Mouse (Mus musculus) urinary bladder, postnatal 25 days (tissue): ENCODE results near the gene Creb3l4.

ENCODE experiments used
- DNase-seq: peaks from one replicate; pipeline ENCODE4 v3.0.0; 2022; ENCODE audit warnings: low spot score

Creb3l4 gene

GRCm38 (mm10) chr3:90231507-90232333, 11.6 kb downstream of the Creb3l4 start, which contains the start of gene Jtb:
Jtb (plus strand) TSS chr3:90231597.
- DNase-seq, result peak; percentile 83

- no peak for DNase-seq
These were observed 12.2 kb downstream of the Creb3l4 start for GRCm38 (mm10) chr3:90231075-90231474.

- no peak for DNase-seq
These were observed 19.0 kb downstream of the Creb3l4 start for GRCm38 (mm10) chr3:90224331-90224730.

- DNase-seq, result no peak
These were observed 20.4 kb downstream of the Creb3l4 start for GRCm38 (mm10) chr3:90222941-90223340.

GRCm38 (mm10) chr3:90222455-90222854, 20.9 kb downstream of the Creb3l4 start:
- DNase-seq, result no peak

GRCm38 (mm10) chr3:90221123-90221522, 22.2 kb downstream of the Creb3l4 start:
- DNase-seq, result no peak

GRCm38 (mm10) chr3:90220531-90220951, 22.8 kb downstream of the Creb3l4 start:
- DNase-seq, result peak; percentile 67

- DNase-seq, result no peak
These were observed 23.2 kb downstream of the Creb3l4 start for GRCm38 (mm10) chr3:90220088-90220487.

GRCm38 (mm10) chr3:90215825-90216380, 27.4 kb downstream of the Creb3l4 start:
- no peak for DNase-seq

GRCm38 (mm10) chr3:90213956-90214684, 29.2 kb downstream of the Creb3l4 start:
- DNase-seq, result no peak

- DNase-seq, result peak; percentile 74
These were observed 29.9 kb downstream of the Creb3l4 start, which contains the start of the genes Rps27 and Rab13 for GRCm38 (mm10) chr3:90213377-90213866. Rps27 (minus strand) TSS chr3:90213651. Rab13 (plus strand) TSS chr3:90213695.

- no peak for DNase-seq
These were observed 30.6 kb downstream of the Creb3l4 start for GRCm38 (mm10) chr3:90212723-90213122.

GRCm38 (mm10) chr3:90211475-90212398, 31.6 kb downstream of the Creb3l4 start:
- DNase-seq, result no peak

GRCm38 (mm10) chr3:90209908-90210566, 33.3 kb downstream of the Creb3l4 start:
- DNase-seq, result no peak

GRCm38 (mm10) chr3:90208662-90209061, 34.6 kb downstream of the Creb3l4 start:
- no peak for DNase-seq

GRCm38 (mm10) chr3:90204582-90204981, 38.7 kb downstream of the Creb3l4 start:
- no peak for DNase-seq

GRCm38 (mm10) chr3:90203619-90204018, 39.7 kb downstream of the Creb3l4 start:
- no peak for DNase-seq

- DNase-seq, result no peak
These were observed 40.4 kb downstream of the Creb3l4 start for GRCm38 (mm10) chr3:90202884-90203283.

- no peak for DNase-seq
These were observed 45.8 kb downstream of the Creb3l4 start for GRCm38 (mm10) chr3:90197548-90197947.

GRCm38 (mm10) chr3:90195644-90196043, 47.7 kb downstream of the Creb3l4 start:
- DNase-seq, result no peak

- no peak for DNase-seq
These were observed 48.6 kb downstream of the Creb3l4 start for GRCm38 (mm10) chr3:90194759-90195158.
